Comparison of ENCODE assay signal across 13 mouse cellular contexts in the genomic region with DNA sequence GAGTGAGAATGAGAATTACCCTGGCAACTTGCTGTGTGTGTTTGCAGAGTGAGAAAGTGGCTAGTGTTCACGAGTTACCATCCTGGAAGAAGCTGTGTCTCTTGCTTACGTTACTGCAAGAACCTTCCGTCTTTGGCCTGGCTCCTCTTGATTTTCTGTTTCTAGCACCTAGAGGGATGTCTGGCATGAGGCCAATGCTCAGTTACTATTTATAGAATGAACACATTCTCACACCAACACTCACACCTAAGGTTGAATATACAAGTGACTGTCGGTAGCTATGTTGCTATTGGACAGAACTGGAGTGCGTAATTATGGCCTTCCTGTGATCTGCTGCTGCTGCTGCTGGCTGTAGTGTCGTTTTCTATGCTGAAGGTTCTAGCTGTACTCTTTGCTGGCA. TPM values are rescaled to one million over a fixed set of nuclear protein-coding genes. Genes with fewer than 3 reads are reported as not detected.
A peak's percentile ranks its signal among the peaks of the same experiment; 100 is the strongest.
DNase-seq lines count a peak whose midpoint lies in the region; ATAC-seq and TF ChIP-seq lines count a peak whose summit lies in the region.
"Had no signal": no experiment of that assay in that cellular context is flagged by ENCODE, and none has a peak within 500 bp of the region (broad histone marks: within the 10 kb centered on the region; RNA-seq: fewer than 3 reads in every experiment).

No protein-coding gene starts in this region.

- no peak for TF ChIP-seq EP300 in heart, adult 2 months (IDR thresholded peaks at IDR 0.05; ENCODE audit: insufficient read depth, low read depth, low read length)
- TF ChIP-seq EP300 in stomach, postnatal 0 days (optimal IDR thresholded peaks at IDR 0.05) = no peak

- DNase-seq in heart, adult 8-10 months (ENCODE audit: low spot score) = peak; percentile 17
- DNase-seq in heart, adult 2 months = no peak
- DNase-seq in neural tube, embryonic 10.5 days (ENCODE audit: extremely low spot score, low spot score) = no peak
- DNase-seq in kidney, postnatal 14 days = peak; percentile 44
- DNase-seq in stomach, postnatal 0 days (ENCODE audit: low spot score) = no peak
- DNase-seq in gastrocnemius, adult 2 months = no peak
- DNase-seq in urinary bladder, adult 2 months (ENCODE audit: low spot score) = no peak
- DNase-seq: thymus, postnatal 14 days had no signal

- TF ChIP-seq CTCF in heart, adult 2 months (IDR thresholded peaks at IDR 0.05) = no peak
- no peak for TF ChIP-seq CTCF in stomach, postnatal 0 days (IDR thresholded peaks at IDR 0.05; ENCODE audit: low read depth)
- no peak for TF ChIP-seq CTCF in gastrocnemius, adult 2 months (IDR thresholded peaks at IDR 0.05)

- no peak for TF ChIP-seq POLR2A in heart, adult 2 months (IDR thresholded peaks at IDR 0.05; ENCODE audit: insufficient read depth, low read depth, low read length)

- H3K36me3 ChIP-seq in heart, adult 2 months (ENCODE audit: control insufficient read depth, insufficient read depth, low read length) = no peaks in the 10 kb centered on the region
- no peaks in the 10 kb centered on the region for H3K36me3 ChIP-seq in neural tube, embryonic 13.5 days
- no peaks in the 10 kb centered on the region for H3K36me3 ChIP-seq in stomach, postnatal 0 days (ENCODE audit: control insufficient read depth, insufficient read depth, low read length)

- H3K79me2 ChIP-seq in heart, adult 2 months (replicated peaks; ENCODE audit: control insufficient read depth, insufficient read depth, low read length) = no peaks in the 10 kb centered on the region

- ATAC-seq in neural tube, embryonic 13.5 days (ENCODE audit: low read depth) = no peak
- peak; percentile 26; the same call in 1 of the 2 replicates for ATAC-seq in stomach, postnatal 0 days (ENCODE audit: low FRiP score, low TSS enrichment)
- ATAC-seq: CD4-positive, CD25-positive, alpha-beta regulatory T cell, adult 4 months had no signal

- no peak overlapping the region for H3K4me3 ChIP-seq in heart, adult 2 months
- no peak overlapping the region for H3K4me3 ChIP-seq in neural tube, embryonic 13.5 days
- H3K4me3 ChIP-seq in stomach, postnatal 0 days (ENCODE audit: low read depth, low read length) = no peak overlapping the region
- H3K4me3 ChIP-seq in gastrocnemius, adult 2 months = no peak overlapping the region

- H3K27ac ChIP-seq in heart, adult 2 months = no peak overlapping the region; the same call in 1 of the 2 replicates
- H3K27ac ChIP-seq in neural tube, embryonic 13.5 days (replicated peaks) = peak overlapping the region; percentile 33; the same call in 1 of the 2 replicates
- peak overlapping the region; percentile 40; the same call in 1 of the 2 replicates for H3K27ac ChIP-seq in stomach, postnatal 0 days (replicated peaks)
- H3K27ac ChIP-seq in gastrocnemius, adult 2 months = no peak overlapping the region
- H3K27ac ChIP-seq: liver, embryonic 14.5 days had no signal

- H3K4me1 ChIP-seq in heart, adult 2 months (ENCODE audit: control insufficient read depth, insufficient read depth, low read length) = peaks cover 3% of the 10 kb centered on the region; the same call in 1 of the 2 replicates
- H3K4me1 ChIP-seq in neural tube, embryonic 13.5 days (replicated peaks) = peaks cover 6% of the 10 kb centered on the region
- no peaks in the 10 kb centered on the region for H3K4me1 ChIP-seq in stomach, postnatal 0 days (replicated peaks; ENCODE audit: control insufficient read depth, insufficient read depth)

- intact Hi-C loops in heart, adult 2 months (cut with DNase I) = no loop called here
- intact Hi-C loops in gastrocnemius, adult 2 months (cut with DNase I) = no loop called here

- no peaks in the 10 kb centered on the region for H3K9me3 ChIP-seq in neural tube, embryonic 13.5 days
- no peaks in the 10 kb centered on the region for H3K9me3 ChIP-seq in stomach, postnatal 0 days (ENCODE audit: control insufficient read depth, low read length)

- WGBS in heart, adult 2 months = 28% methylated on average over 6 of the region's 6 CpGs
- WGBS in neural tube, embryonic 13.5 days = 48% methylated on average over 6 of the region's 6 CpGs
- 39% methylated on average over 6 of the region's 6 CpGs for WGBS in stomach, postnatal 0 days

- no peak overlapping the region for H3K9ac ChIP-seq in heart, adult 2 months (ENCODE audit: low read depth, low read length)
- no peak overlapping the region for H3K9ac ChIP-seq in neural tube, embryonic 13.5 days
- H3K9ac ChIP-seq in stomach, postnatal 0 days (ENCODE audit: low read length) = no peak overlapping the region
- H3K9ac ChIP-seq: liver, embryonic 14.5 days had no signal

- no peaks in the 10 kb centered on the region for H3K27me3 ChIP-seq in heart, adult 2 months (ENCODE audit: control insufficient read depth, insufficient read depth, low read length)
- H3K27me3 ChIP-seq in neural tube, embryonic 13.5 days = no peaks in the 10 kb centered on the region
- H3K27me3 ChIP-seq in stomach, postnatal 0 days (ENCODE audit: control insufficient read depth, insufficient read depth, low read length) = no peaks in the 10 kb centered on the region

- H3K4me2 ChIP-seq in neural tube, embryonic 13.5 days = no peak overlapping the region
- no peak overlapping the region for H3K4me2 ChIP-seq in stomach, postnatal 0 days (replicated peaks; ENCODE audit: low read depth)

RNA-seq across cellular contexts. Expression of a gene that starts 4.0 kb away (rescaled TPM):
- total RNA-seq in heart, adult 8-10 months (2022) = under 1 TPM; 0.29 to 0.41 (median 0.33) TPM
- total RNA-seq in heart, adult 2 months (2021) = under 1 TPM; 0.32 to 0.44 TPM
- not detected in 2 replicates for polyA plus RNA-seq in heart, adult 2 months (2012; rRNA removed)
- polyA plus RNA-seq in neural tube, embryonic 13.5 days (2015; fragmentation: Nextera tagmentation; extraction: Ambion mirVana) = not detected in 2 replicates
- polyA plus RNA-seq in stomach, postnatal 0 days (2015; fragmentation: Nextera tagmentation; extraction: Ambion mirVana) = 0.08 and 0.13 TPM in 2 replicates
- total RNA-seq in gastrocnemius, adult 2 months (2021) = not detected
- polyA plus RNA-seq in urinary bladder, adult 2 months (2012; rRNA removed) = not detected in 2 replicates
- total RNA-seq: monocyte, adult 5-6 weeks had no signal
- polyA plus RNA-seq: CD4-positive, CD25-positive, alpha-beta regulatory T cell, adult 4 months; gonadal fat pad, adult 2 months; liver, embryonic 14.5 days had no signal

RNA-seq across cellular contexts. Expression of a gene that starts 5.8 kb away (rescaled TPM):
- under 1 TPM; 0.05 to 0.50 (median 0.29) TPM for total RNA-seq in heart, adult 8-10 months (2022)
- under 1 TPM in 1 of 2 experiments, not detected in 1; 0.09 TPM for total RNA-seq in heart, adult 2 months (2021)
- polyA plus RNA-seq in heart, adult 2 months (2012; rRNA removed) = 0.10 and 0.15 TPM in 2 replicates
- 0.74 and 1.4 TPM in 2 replicates for polyA plus RNA-seq in neural tube, embryonic 13.5 days (2015; fragmentation: Nextera tagmentation; extraction: Ambion mirVana)
- polyA plus RNA-seq in stomach, postnatal 0 days (2015; fragmentation: Nextera tagmentation; extraction: Ambion mirVana) = 0.01 TPM in 1 of 2 replicates, not detected in the other
- under 1 TPM; 0.20 to 0.41 TPM for total RNA-seq in gastrocnemius, adult 2 months (2021)
- 0.06 and 0.07 TPM in 2 replicates for polyA plus RNA-seq in urinary bladder, adult 2 months (2012; rRNA removed)
- total RNA-seq: monocyte, adult 5-6 weeks had no signal
- polyA plus RNA-seq: CD4-positive, CD25-positive, alpha-beta regulatory T cell, adult 4 months had no signal

RNA-seq across cellular contexts. Expression of a gene that starts 10.4 kb away (rescaled TPM):
- total RNA-seq in heart, adult 8-10 months (2022) = 1,000 to 10,000 TPM; 1,302 to 1,352 (median 1,330) TPM
- total RNA-seq in heart, adult 2 months (2021) = 1,000 to 10,000 TPM; 1,131 to 1,298 TPM
- polyA plus RNA-seq in heart, adult 2 months (2012; rRNA removed) = 163 and 316 TPM in 2 replicates
- 737 and 818 TPM in 2 replicates for polyA plus RNA-seq in neural tube, embryonic 13.5 days (2015; fragmentation: Nextera tagmentation; extraction: Ambion mirVana)
- polyA plus RNA-seq in stomach, postnatal 0 days (2015; fragmentation: Nextera tagmentation; extraction: Ambion mirVana) = 814 and 865 TPM in 2 replicates
- total RNA-seq in gastrocnemius, adult 2 months (2021) = 100 to 1,000 TPM; 684 to 874 TPM
- polyA plus RNA-seq in urinary bladder, adult 2 months (2012; rRNA removed) = 214 and 229 TPM in 2 replicates

Comparison
In these comparisons a context has a peak if more than half of its experiments do, and no peak if none do; other contexts are left out.
1. DNase-seq: peak in heart, adult 8-10 months (single experiment) and kidney, postnatal 14 days (single experiment); none in heart, adult 2 months (0 of 2), neural tube, embryonic 10.5 days (single experiment), stomach, postnatal 0 days (single experiment), gastrocnemius, adult 2 months (single experiment) and urinary bladder, adult 2 months (single experiment).
2. H3K27ac ChIP-seq: peak in neural tube, embryonic 13.5 days (single experiment) and stomach, postnatal 0 days (single experiment); none in heart, adult 2 months (single experiment) and gastrocnemius, adult 2 months (single experiment).